Mouse (Mus musculus): Measurements from ENCODE around the gene Rph3a. TPM values are rescaled to one million over a fixed set of nuclear protein-coding genes. Genes with fewer than 3 reads are reported as not detected.
"Not testable (repeated sequence)": the region's sequence is repeated elsewhere in the genome, so short reads cannot be mapped to it uniquely, and the experiment has no call there.

Gene Rph3a
- polyA plus RNA-seq, 1 experiment from 2014 or later, result 0.19 TPM

DNA sequence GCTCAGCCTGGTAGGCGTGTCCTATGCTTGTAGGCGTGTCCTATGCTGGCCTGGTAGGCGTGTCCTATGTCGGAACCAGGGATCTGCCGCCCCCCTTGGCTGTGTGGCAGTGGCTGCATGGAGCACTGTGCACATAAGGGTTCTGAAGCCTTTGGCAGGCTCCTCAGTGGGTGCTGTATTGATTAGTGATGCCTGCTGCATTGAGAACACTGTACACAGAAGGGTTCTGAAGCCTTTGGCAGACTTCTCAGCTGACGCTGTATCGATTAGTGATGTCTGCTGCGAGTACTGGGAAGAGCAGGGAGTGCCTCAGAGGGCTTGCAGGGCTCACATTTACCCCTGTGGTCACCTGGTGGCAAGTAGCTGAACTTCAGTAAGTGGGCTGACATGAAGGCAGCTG lies 71.3 kb downstream of the Rph3a start:
- Histone ChIP-seq H3K4me1 (no peaks in the 10 kb centered on the region), H3K36me3 (no peaks in the 10 kb centered on the region), H3K4me3 (replicated peaks) (no peak overlapping the region), H3K27me3 (no peaks in the 10 kb centered on the region), H3K9me3 (replicated peaks) (0 out of 2 replicates have a peak, but pooled peaks cover 2% of the 10 kb centered on the region), H3K4me2 (replicated peaks) (no peak overlapping the region), H3K9ac (no peak overlapping the region), H3K27ac (replicated peaks) (no peak overlapping the region)
- 52% methylated on average over 8 of the region's 8 CpGs for WGBS
- no peak for ATAC-seq (ENCODE audit: insufficient number of reproducible peaks, low FRiP score, low TSS enrichment, low read depth)

DNA sequence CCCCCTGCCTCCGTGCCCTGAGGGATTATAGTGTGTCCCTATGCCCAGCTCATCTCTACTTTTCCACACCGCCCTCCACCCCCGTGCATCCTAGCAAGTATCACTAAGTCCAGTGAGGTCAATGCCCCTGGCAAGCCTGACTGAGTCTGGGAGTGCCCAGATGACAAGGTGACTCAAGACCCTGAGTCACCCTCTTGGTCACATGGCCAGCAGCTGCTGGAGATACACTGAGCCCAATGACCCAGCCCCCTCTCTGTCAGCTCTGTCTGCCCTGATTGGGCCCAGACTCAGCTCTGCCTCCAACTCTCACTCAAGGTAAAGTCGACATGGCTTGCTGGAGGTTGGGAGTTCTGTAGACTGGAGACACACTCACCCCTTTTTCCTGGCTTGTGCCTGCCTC lies 72.1 kb downstream of the Rph3a start:
- H3K4me1 ChIP-seq, result no peaks in the 10 kb centered on the region
- H3K36me3 ChIP-seq, result no peaks in the 10 kb centered on the region
- WGBS, result 70% methylated on average over 4 of the region's 4 CpGs
- 0 out of 2 replicates have a peak, but pooled peaks cover 2% of the 10 kb centered on the region for H3K9me3 ChIP-seq (replicated peaks)
- ATAC-seq (ENCODE audit: insufficient number of reproducible peaks, low FRiP score, low TSS enrichment, low read depth), result no peak
- H3K27me3 ChIP-seq, result no peaks in the 10 kb centered on the region
- H3K9ac ChIP-seq, result no peak overlapping the region
- H3K27ac ChIP-seq (replicated peaks), result no peak overlapping the region
- no peak overlapping the region for H3K4me2 ChIP-seq (replicated peaks)
- no peak overlapping the region for H3K4me3 ChIP-seq (replicated peaks)

DNA sequence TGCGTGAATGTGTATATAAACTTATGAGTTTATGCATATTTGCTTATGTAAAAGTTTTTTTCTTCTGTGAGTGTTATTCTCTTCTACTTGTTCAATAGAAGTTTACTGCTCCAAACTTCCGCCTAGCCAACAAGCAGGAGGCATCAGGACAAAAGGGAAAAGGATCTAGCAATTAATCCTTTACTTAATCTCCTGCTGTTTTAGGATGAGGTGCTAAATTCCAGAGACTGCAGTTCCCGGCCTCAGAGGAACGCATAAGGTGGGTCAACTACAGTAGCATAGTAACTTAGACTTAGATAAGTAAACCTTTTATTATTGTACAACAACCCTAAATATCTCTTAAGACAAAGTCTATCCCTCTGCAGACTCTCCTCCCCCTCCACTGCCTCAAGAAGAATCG lies 75.9 kb downstream of the Rph3a start:
- WGBS, result 28% methylated on average over 5 of the region's 5 CpGs
- Histone ChIP-seq H3K27me3 (no peaks in the 10 kb centered on the region), H3K9ac (no peak overlapping the region), H3K4me1 (no peaks in the 10 kb centered on the region), H3K9me3 (replicated peaks) (0 out of 2 replicates have a peak, but pooled peaks cover 2% of the 10 kb centered on the region), H3K4me2 (replicated peaks) (no peak overlapping the region), H3K27ac (replicated peaks) (no peak overlapping the region), H3K4me3 (replicated peaks) (no peak overlapping the region), H3K36me3 (no peaks in the 10 kb centered on the region)
- no peak for ATAC-seq (ENCODE audit: insufficient number of reproducible peaks, low FRiP score, low TSS enrichment, low read depth)

- H3K27me3 ChIP-seq, result no peaks in the 10 kb centered on the region
- no peak overlapping the region for H3K4me3 ChIP-seq (replicated peaks)
- H3K9me3 ChIP-seq (replicated peaks), result no peaks in the 10 kb centered on the region
- no peak overlapping the region for H3K27ac ChIP-seq (replicated peaks)
- H3K9ac ChIP-seq, result no peak overlapping the region
- H3K36me3 ChIP-seq, result no peaks in the 10 kb centered on the region
- no peaks in the 10 kb centered on the region for H3K4me1 ChIP-seq
- no peak for ATAC-seq (ENCODE audit: insufficient number of reproducible peaks, low FRiP score, low TSS enrichment, low read depth)
- WGBS, result 17% methylated on average over 1 of the region's 1 CpGs
- no peak overlapping the region for H3K4me2 ChIP-seq (replicated peaks)
Measured at GRCm38 (mm10) chr5:120927036-120927435, 82.9 kb downstream of the Rph3a start.

DNA sequence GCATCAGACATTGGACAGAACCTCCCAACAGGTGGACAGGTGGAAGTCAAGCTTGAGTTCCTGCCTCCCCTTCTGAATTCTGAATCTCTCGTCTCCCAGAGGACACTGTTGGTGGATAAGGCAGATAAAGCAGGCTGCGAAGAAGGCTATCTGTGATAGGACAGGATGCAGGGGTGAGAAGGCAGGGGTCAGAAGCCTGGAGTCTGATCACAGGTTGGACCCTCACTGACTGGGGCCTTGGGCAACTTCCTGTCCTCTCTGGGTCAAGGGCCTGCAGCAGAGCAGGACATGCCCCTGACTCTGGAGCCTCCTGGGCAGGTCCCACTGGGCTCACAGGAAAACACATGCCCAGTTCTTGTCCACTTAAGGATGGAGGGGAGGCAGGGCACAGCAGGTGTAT lies 83.6 kb downstream of the Rph3a start:
- not testable (repeated sequence) for H3K4me2 ChIP-seq (replicated peaks); H3K4me3 ChIP-seq (replicated peaks); H3K36me3 ChIP-seq; H3K27ac ChIP-seq (replicated peaks); H3K27me3 ChIP-seq; H3K9ac ChIP-seq; H3K4me1 ChIP-seq; ATAC-seq (ENCODE audit: insufficient number of reproducible peaks, low FRiP score, low TSS enrichment, low read depth); H3K9me3 ChIP-seq (replicated peaks)
- 72% methylated on average over 2 of the region's 2 CpGs for WGBS

- H3K27ac ChIP-seq (replicated peaks); H3K9ac ChIP-seq; ATAC-seq (ENCODE audit: insufficient number of reproducible peaks, low FRiP score, low TSS enrichment, low read depth); H3K9me3 ChIP-seq (replicated peaks); H3K36me3 ChIP-seq; H3K27me3 ChIP-seq; H3K4me1 ChIP-seq; H3K4me3 ChIP-seq (replicated peaks); H3K4me2 ChIP-seq (replicated peaks): not testable (repeated sequence)
- WGBS, result 79% methylated on average over 4 of the region's 4 CpGs
Measured at GRCm38 (mm10) chr5:120924520-120924919, 85.4 kb downstream of the Rph3a start.

- H3K4me2 ChIP-seq (replicated peaks), result no peak overlapping the region
- no peaks in the 10 kb centered on the region for H3K9me3 ChIP-seq (replicated peaks)
- H3K27ac ChIP-seq (replicated peaks), result no peak overlapping the region
- H3K27me3 ChIP-seq, result no peaks in the 10 kb centered on the region
- H3K36me3 ChIP-seq, result no peaks in the 10 kb centered on the region
- ATAC-seq (ENCODE audit: insufficient number of reproducible peaks, low FRiP score, low TSS enrichment, low read depth), result no peak
- no peaks in the 10 kb centered on the region for H3K4me1 ChIP-seq
- no peak overlapping the region for H3K9ac ChIP-seq
- no peak overlapping the region for H3K4me3 ChIP-seq (replicated peaks)
- WGBS, result 71% methylated on average over 4 of the region's 4 CpGs
Measured at GRCm38 (mm10) chr5:120923969-120924368, 85.9 kb downstream of the Rph3a start.

GRCm38 (mm10) chr5:120920296-120920695 lies 89.6 kb downstream of the Rph3a start:
- H3K9me3 ChIP-seq (replicated peaks), result no peaks in the 10 kb centered on the region
- no peaks in the 10 kb centered on the region for H3K4me1 ChIP-seq
- H3K27me3 ChIP-seq, result no peaks in the 10 kb centered on the region
- 68% methylated on average over 3 of the region's 3 CpGs for WGBS
- no peak overlapping the region for H3K27ac ChIP-seq (replicated peaks)
- no peak overlapping the region for H3K4me3 ChIP-seq (replicated peaks)
- no peaks in the 10 kb centered on the region for H3K36me3 ChIP-seq
- H3K9ac ChIP-seq, result no peak overlapping the region
- ATAC-seq (ENCODE audit: insufficient number of reproducible peaks, low FRiP score, low TSS enrichment, low read depth), result no peak
- H3K4me2 ChIP-seq (replicated peaks), result no peak overlapping the region

DNA sequence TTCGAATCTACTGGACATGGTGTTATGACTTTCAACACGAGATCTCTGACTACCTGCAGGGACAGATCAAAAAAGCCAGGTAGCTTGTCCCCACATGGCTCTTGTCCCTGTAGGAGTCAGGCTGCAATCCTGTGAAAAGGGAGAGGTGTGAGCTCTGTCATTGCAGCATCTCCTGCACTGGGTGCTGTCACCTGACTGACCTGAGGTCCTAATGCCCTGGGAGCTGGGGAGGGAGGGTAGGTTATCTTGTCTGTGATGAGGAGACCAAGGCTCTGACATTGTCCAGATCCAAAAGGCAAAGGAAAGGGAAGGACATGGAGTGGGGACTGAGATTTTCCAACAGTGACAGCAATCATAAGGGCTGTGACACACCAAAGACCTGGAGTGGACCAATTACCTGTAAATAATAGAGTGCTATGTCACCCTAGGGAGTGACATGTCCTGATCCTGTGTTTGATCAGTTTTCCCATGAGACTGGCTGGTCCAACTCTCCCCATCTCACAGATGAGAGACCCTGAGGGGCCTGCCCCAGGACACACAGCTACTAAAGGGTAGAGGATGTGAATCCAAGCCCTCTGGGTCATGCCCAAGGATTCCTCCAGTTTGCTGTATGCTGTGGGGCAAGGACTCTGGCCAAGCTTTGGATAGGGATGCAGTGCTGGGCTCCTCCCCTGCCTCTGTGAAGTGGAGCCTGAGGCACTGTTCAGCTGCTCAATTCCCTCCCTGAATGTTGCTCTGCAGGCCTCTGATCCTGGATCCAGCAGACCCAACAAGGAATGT lies 90.5 kb downstream of the Rph3a start:
- whole genome bisulfite sequencing, result 67% methylated on average over 2 of the region's 2 CpGs
- not testable (repeated sequence) for ATAC-seq (ENCODE audit: insufficient number of reproducible peaks, low FRiP score, low TSS enrichment, low read depth)

DNA sequence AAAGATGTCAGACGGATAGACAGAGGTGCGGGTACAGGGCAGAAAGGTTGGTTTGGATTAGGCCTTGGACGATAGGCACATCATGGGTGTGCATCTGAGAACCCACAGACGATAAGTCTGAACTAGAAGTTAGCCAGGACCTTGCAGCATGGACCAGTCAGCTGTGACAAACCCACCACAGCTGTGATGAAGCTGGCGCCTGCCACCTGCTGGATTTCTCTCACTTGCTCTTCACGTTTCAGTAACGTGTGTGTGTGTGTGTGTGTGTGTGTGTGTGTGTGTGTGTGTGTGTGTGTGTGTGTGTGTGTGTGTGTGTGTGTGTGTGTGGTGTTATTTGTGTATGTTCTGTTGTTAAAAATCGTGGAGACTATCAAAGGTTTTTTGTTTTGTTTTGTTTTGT lies 95.7 kb downstream of the Rph3a start, which contains the start of gene Oas1d:
TSS of gene Oas1d (plus strand) at position 333 of the 400 bp plus-strand sequence.
- H3K9me3 ChIP-seq (replicated peaks); H3K4me2 ChIP-seq (replicated peaks); H3K36me3 ChIP-seq; H3K27ac ChIP-seq (replicated peaks); H3K4me1 ChIP-seq; H3K4me3 ChIP-seq (replicated peaks); H3K27me3 ChIP-seq; ATAC-seq (ENCODE audit: insufficient number of reproducible peaks, low FRiP score, low TSS enrichment, low read depth); H3K9ac ChIP-seq: not testable (repeated sequence)
- 42% methylated on average over 8 of the region's 8 CpGs for WGBS

More for the DNA sequence above, 90.5 kb downstream of the Rph3a start:
- not testable (repeated sequence) for H3K9ac ChIP-seq; H3K27me3 ChIP-seq; H3K4me1 ChIP-seq; H3K36me3 ChIP-seq; H3K4me2 ChIP-seq (replicated peaks); H3K9me3 ChIP-seq (replicated peaks); H3K4me3 ChIP-seq (replicated peaks); H3K27ac ChIP-seq (replicated peaks)

- Histone ChIP-seq H3K4me2 (replicated peaks) (no peak overlapping the region), H3K9me3 (replicated peaks) (no peaks in the 10 kb centered on the region), H3K4me1 (no peaks in the 10 kb centered on the region), H3K4me3 (replicated peaks) (no peak overlapping the region), H3K9ac (no peak overlapping the region), H3K36me3 (no peaks in the 10 kb centered on the region), H3K27me3 (no peaks in the 10 kb centered on the region), H3K27ac (replicated peaks) (no peak overlapping the region)
- 47% methylated on average over 7 of the region's 7 CpGs for WGBS
- ATAC-seq (ENCODE audit: insufficient number of reproducible peaks, low FRiP score, low TSS enrichment, low read depth), result no peak
Measured at GRCm38 (mm10) chr5:120908196-120908920, 101.5 kb downstream of the Rph3a start.

All from embryonic facial prominence, embryonic 15.5 days (tissue).